Mouse (Mus musculus) WW6 (cell line): Measurements from ENCODE around the gene Pygo2.

ENCODE experiments used
- DNase-seq: peaks from one replicate; pipeline ENCODE4 v3.0.0-alpha.2; 2013; ENCODE audit warnings: low read depth, low spot score

The Pygo2 gene

DNA sequence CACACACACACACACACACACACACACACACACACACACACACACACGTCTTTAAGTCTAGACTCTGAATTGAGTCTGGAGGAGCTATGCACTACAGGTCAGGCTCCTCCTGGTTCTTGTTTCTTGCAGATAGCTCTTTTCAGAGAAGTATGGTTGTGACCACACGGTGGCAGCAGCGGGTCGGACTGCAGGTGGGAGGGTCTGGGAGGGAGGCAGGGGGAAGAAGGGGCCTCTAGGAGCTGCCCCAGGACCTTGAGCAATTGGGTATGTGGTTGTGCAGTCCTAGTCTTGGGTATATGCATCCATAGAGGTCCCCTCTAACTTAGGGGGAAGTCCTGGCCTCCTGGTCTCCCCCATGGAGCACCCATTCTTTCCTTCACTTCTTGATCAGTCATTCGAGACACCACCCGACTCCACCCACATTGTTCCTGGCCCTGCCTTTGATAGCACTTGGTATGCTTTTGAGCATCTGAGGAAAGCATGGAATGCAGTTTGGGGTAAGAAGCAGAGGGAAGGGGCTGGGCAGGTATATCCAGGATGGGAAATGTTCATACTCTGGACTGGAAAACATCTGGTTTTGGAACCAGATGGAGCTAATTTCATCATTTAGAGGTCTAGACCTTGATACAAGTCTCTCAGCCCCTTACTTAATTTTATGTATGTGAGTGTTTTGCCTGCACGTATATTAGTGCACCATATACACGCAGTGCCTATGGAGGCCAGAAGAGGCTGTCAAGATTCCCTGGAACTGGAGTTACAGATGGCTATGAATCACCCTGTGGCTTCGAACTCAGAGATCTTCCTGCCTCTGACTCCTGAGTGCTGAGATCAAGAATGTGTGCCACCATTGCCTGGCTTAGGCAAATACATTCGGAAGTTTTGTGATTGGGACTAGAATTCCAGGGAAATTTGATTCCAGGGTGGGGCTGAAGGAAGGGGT lies 27.0 kb downstream of the Pygo2 start:
- peak; percentile 79 for DNase-seq

DNA sequence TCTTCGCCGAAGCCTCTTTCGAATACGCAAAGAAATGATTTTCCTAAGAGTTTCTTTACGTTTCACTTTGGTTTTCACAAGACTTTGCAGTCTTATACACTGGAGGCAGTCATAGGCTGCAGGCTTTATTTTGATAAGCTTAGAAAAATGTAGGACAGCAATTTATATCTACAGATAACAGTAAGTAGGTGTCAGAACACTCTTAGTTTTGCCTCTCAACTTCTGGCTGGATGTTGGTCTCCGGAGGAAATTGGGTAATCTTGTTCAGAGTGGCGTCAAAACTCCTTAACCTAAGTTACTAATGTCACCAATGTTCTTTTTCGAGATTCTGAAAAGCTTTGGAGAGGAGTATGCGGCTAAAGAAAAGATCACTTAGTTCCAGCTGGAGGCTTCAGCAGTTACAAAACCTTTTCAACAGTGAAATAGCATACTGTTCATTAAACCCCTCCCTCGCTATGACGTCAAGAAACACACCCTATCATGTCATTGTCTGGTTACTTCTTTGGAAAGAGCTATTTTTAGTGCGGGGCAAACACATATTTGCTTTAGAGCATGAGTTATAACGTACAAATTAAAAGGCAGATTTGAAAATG lies 28.5 kb downstream of the Pygo2 start:
- no peak for DNase-seq

DNA sequence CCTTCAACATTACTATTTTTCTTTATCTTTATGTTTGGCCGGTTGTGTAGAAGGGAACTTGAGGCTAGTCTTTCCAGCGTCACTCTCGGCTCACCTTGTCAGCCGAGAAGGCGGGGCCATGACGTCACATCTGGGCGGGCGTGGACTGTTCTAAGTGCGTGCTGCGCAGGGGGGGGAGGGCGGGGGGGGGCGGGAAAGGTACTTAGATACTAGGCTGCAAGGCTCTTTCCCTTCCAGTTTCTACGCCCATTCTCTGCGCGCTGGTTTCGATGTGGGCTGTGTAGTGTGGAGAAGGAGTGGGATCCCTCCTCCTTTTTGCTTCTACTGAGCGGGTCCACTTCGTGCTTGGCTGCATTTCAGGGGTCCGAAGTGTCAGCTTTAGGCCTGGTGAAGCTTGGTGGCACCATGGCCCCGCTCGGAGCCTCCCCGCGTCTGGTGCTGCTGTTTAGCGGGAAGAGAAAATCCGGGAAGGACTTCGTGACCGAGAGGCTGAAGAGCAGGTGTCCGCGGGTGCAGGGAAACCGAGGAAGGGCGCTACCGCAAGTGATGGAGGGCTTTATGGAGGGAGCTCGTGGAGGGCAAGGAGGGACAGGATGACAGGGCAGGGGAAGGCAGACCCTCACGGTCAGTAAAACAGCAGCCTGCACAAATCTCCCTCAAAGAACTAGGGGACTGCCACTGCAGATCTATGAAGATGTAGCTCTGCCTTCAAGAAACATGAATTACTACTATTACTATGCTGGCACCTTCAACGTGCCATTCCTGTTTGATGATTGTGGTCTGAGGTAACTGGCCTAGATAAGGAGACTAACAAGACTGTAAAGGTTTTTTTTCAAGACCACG lies 29.2 kb downstream of the Pygo2 start:
- DNase-seq: peak; percentile 75

DNA sequence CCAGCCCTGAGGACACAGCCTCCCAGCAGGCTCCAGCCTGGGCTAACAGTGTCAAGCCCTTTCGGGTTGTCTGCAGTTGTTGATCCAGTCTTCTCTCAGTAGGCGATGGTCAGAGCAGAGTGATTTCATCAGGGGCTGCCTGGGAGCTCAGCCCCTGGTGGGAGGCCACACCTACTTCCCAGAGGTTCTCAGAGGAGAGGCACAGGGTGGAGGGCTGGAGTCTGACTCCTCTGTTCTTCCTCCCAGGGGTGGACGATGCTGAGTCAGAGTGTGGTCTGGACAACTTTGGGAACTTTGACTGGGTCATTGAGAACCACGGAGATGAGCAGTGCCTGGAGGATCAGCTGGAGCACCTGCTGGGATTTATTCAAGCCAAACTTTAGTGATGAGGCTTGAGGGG lies 38.3 kb downstream of the Pygo2 start:
- DNase-seq: no peak

DNA sequence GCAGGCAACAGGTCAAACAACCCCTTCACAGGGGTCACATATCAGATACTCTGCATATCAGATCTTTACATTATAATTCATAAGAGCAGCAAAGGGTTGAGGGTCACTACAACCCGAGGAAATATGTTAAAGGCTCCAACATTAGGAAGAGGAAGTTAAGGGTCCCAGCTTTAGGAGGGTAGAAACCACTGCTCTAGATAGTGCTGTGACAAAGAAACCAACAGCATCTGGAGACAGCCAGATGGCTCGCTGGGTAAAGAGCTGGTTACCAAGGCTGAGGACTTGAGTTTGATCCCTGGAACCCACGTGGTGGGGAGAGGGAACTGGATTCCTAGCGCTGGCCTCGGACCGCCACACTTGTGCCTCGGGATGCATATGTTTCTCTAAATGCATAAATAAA lies 42.3 kb downstream of the Pygo2 start:
- DNase-seq: no peak

DNA sequence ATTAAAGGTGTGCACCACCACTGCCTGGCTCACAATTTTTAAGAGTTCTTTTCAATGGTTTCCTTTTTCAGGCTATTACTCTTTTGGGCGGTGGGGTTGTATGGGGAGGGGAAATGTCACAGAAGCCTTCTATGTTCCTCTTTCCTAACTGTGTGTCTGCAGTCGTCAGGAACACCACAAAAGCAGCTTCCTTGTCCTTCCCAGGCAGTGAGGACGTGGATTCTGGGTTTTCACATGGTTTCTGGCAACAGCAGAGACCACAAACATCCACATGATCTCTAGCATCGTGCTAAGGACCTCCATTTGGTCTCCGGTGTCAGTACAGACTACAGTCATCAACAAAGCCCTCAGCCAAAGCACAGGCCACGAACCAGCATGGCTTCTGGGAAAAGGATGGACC lies 43.8 kb downstream of the Pygo2 start:
- no peak for DNase-seq

DNA sequence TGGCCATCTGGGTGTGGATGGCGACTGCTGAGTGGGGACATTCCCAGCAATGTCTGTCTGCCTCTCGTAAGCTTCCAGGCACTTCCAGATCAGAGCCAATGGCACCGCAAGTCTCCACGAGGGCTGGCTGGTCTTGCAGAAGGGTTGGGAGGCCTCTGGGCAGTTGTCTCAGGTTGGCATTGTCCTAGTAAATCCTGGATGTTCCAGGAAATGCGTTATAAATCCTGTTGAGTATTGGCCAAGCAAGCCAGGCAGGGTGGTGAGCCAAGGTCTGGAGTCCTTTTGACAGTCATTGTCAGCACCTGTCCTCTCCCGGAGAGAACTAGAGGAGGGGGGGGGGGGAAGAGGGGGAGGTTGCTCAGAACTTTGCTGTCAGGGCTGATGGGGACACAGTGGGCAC lies 49.0 kb downstream of the Pygo2 start:
- DNase-seq: no peak

DNA sequence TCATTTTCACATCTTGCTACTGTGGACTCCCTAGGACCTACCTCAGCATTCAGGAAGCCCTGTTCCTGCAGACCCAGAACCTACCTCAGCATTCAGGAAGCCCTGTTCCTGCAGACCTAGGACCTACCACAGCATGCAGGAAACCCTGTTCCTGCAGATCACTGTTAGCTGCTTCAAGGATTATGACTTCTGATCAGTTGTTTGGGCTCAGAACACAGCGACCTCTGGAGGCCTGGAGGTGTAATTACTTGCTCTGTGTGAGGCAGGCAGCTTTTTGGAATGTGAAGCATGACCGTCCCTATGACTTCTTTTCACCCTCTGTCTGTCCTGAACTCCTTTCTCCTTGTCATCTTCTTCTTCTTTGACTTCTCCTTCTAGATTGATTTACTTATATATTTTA lies 51.5 kb downstream of the Pygo2 start:
- DNase-seq: no peak

DNA sequence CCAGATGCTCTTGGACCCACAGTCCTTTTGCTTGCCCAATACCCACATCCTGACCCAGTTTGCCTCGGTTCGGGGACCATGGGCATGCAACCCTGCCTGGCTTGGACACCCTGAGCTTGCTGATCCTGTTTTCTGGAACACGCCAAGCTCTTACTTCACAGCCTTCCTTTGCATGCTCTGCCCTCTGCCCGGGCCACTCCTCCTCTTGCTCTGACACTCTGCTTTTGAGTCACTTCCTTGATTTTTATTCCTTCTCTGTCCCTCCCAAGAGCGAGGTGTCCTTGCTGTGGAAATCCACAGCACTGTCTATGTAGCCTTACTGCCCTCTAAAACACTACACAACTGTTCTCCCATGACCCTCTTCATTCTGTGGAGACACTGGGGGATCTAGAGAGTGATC lies 52.2 kb downstream of the Pygo2 start:
- no peak for DNase-seq
